Mouse (Mus musculus) layer of hippocampus, adult 6 months (tissue): ENCODE data around the gene Suco. TPM values are rescaled to one million over a fixed set of nuclear protein-coding genes. Genes with fewer than 3 reads are reported as not detected.

Experiments
- long read RNA-seq, 2 experiments: library from polyadenylated mRNA; unstranded; transcript quantifications; one replicate each; pipeline ENCODE4 v2.0.0; 2019 to 2020
- polyA plus RNA-seq: library from polyadenylated mRNA; unstranded; fragments of <200 nt; fragmentation: Nextera tagmentation; gene quantifications from 2 replicates; pipeline ENCODE4 v1.2.3, GENCODE M21; 2021

Gene Suco
- polyA plus RNA-seq: 4.9 and 6.6 TPM in 2 replicates
- long read RNA-seq, experiment 1, partial matches to known transcripts: 14 of 20 reads
- long read RNA-seq, experiment 1, other reads (novel, unspliced or antisense): 6 of 20 reads
- long read RNA-seq, experiment 2, full-length matches to known transcripts: 3 of 29 reads
- long read RNA-seq, experiment 2, partial matches to known transcripts: 14 of 29 reads
- long read RNA-seq, experiment 2, other reads (novel, unspliced or antisense): 12 of 29 reads

GRCm38 (mm10) chr1:161876553-161877447 is at the start of gene Suco:
Gene Suco (minus strand): TSS chr1:161876682.

GRCm38 (mm10) chr1:161788339-161788738 is 88.1 kb downstream of the Suco start, which contains the start of gene Fasl:
Gene Fasl (minus strand): TSS chr1:161788495.

Other genes starting within 250 kb of the Suco start
- gene Fasl, start 88.2 kb downstream of the Suco start, polyA plus RNA-seq: not detected in 2 replicates
- 8.5 and 10.3 TPM in 2 replicates for gene Pigc, start 92.5 kb upstream of the Suco start, polyA plus RNA-seq
- gene 4930558K02Rik, start 103.0 kb upstream of the Suco start, polyA plus RNA-seq: not detected in 2 replicates